Mouse (Mus musculus) kidney, embryonic 16.5 days (tissue): Measurements from ENCODE around the gene Fmnl2. TPM values are rescaled to one million over a fixed set of nuclear protein-coding genes. Genes with fewer than 3 reads are reported as not detected.

ENCODE experiments used
- ATAC-seq: fragments of 200-750 bp; cut with Nextera tagmentation; 2 replicates; pipeline ENCODE4 v1.8.0; 2017; ENCODE audit warnings: moderate TSS enrichment; ENCODE audit not compliant: low FRiP score, low TSS enrichment
- H3K27ac ChIP-seq: fragments of 300-500 bp; sonication (generic); 2 replicates; pipeline ENCODE4 v1.5.1; 2014; ENCODE audit warnings: low read length
- H3K27me3 ChIP-seq: fragments of 300-500 bp; sonication (generic); 2 replicates; pipeline ENCODE4 v1.6.1; 2014; ENCODE audit warnings: low read length, control low read depth, mixed read lengths; ENCODE audit not compliant: insufficient read depth
- H3K36me3 ChIP-seq: fragments of 300-500 bp; sonication (generic); 2 replicates; pipeline ENCODE4 v1.6.1; 2014; ENCODE audit warnings: low read length, control low read depth, mixed read lengths; ENCODE audit not compliant: insufficient read depth
- H3K4me1 ChIP-seq: fragments of 300-500 bp; sonication (generic); 2 replicates; pipeline ENCODE4 v1.6.1; 2014; ENCODE audit warnings: low read length, control low read depth, mixed read lengths; ENCODE audit not compliant: insufficient read depth
- H3K4me2 ChIP-seq: fragments of 300-500 bp; sonication (generic); replicated peaks from 2 replicates; pipeline ENCODE4 v1.6.1; 2014; ENCODE audit warnings: low read depth, low read length
- H3K4me3 ChIP-seq: fragments of 300-500 bp; sonication (generic); 2 replicates; pipeline ENCODE4 v1.5.1; 2014; ENCODE audit warnings: mild to moderate bottlenecking, low read length
- H3K9ac ChIP-seq: fragments of 300-500 bp; sonication (generic); replicated peaks from 2 replicates; pipeline ENCODE4 v1.6.1; 2014; ENCODE audit warnings: low read length
- H3K9me3 ChIP-seq: fragments of 300-500 bp; sonication (generic); 2 replicates; pipeline ENCODE4 v1.6.1; 2016; ENCODE audit warnings: low read length, control low read depth
- WGBS: fragments of 180-500 bp; shearing (Covaris S2); extraction: QIAGEN DNeasy Blood & Tissue Kit; methylation state at CpG from one replicate; pipeline ENCODE4 v1.1.7; 2014; 5-methylcytosine and 5-hydroxymethylcytosine counted together
- polyA plus RNA-seq: library from polyadenylated mRNA; unstranded; fragments of >200 nt; fragmentation: Nextera tagmentation; extraction: Ambion mirVana; gene quantifications from 2 replicates; pipeline ENCODE4 v1.2.1, GENCODE M21; 2015

The Fmnl2 gene
- polyA plus RNA-seq, 1 experiment from 2014 or later, result 5.7 TPM

DNA sequence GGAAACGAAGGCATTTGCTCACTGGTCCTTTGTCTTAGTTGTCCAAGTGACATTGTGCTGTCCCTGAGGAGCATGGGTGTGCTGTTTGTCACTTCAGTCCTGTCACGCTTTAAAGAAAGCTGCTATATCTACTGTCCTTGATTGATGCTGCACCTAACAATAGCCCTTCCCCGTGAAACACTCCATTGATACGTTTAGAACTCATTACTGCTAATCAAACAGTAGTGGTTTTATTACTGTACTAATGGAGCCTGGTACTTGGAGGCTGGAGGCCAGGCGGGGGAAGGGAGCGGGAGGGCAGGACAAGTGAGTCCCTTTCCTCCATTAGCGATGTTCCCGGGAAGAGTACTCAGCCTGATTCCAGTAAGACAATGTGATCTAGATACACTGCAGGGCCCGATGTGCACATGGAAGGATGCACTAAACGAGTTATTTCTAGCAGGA lies 70.2 kb downstream of the Fmnl2 start:
- H3K27ac ChIP-seq, result no peak overlapping the region

DNA sequence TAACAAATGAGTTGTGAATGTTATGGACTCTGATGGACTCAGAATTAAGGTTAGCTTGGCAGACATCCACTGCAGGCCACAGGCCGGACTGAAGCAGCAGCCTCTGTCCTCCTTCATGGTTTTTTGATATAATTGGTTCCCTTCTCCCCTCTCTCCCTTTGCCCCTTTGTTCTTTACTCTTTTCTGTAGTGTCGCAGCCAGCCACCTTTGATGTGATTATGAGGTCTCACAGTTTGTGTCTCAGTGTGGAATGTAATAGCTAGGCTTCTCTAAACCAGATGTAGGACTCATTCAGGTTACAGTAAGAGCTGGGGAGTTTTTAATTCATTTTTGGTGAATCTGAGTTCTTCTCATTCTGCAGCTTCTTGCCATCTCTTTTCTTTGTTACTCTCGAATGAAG lies 70.7 kb downstream of the Fmnl2 start:
- ATAC-seq, result no peak
- Histone ChIP-seq H3K4me2 (no peak overlapping the region), H3K9me3 (no peaks in the 10 kb centered on the region), H3K36me3 (no peaks in the 10 kb centered on the region), H3K4me1 (peaks cover 33% of the 10 kb centered on the region), H3K27me3 (no peaks in the 10 kb centered on the region), H3K9ac (no peak overlapping the region), H3K27ac (no peak overlapping the region), H3K4me3 (no peak overlapping the region)
- WGBS, result 68% methylated on average over 3 of the region's 3 CpGs

More for the DNA sequence above, 70.2 kb downstream of the Fmnl2 start:
- H3K4me1 ChIP-seq, result peaks cover 35% of the 10 kb centered on the region
- no peaks in the 10 kb centered on the region for H3K36me3 ChIP-seq
- no peaks in the 10 kb centered on the region for H3K27me3 ChIP-seq
- no peak overlapping the region for H3K4me3 ChIP-seq
- WGBS, result 34% methylated on average over 10 of the region's 10 CpGs
- ATAC-seq, result no peak
- no peak overlapping the region for H3K9ac ChIP-seq
- no peak overlapping the region for H3K4me2 ChIP-seq
- no peaks in the 10 kb centered on the region for H3K9me3 ChIP-seq

DNA sequence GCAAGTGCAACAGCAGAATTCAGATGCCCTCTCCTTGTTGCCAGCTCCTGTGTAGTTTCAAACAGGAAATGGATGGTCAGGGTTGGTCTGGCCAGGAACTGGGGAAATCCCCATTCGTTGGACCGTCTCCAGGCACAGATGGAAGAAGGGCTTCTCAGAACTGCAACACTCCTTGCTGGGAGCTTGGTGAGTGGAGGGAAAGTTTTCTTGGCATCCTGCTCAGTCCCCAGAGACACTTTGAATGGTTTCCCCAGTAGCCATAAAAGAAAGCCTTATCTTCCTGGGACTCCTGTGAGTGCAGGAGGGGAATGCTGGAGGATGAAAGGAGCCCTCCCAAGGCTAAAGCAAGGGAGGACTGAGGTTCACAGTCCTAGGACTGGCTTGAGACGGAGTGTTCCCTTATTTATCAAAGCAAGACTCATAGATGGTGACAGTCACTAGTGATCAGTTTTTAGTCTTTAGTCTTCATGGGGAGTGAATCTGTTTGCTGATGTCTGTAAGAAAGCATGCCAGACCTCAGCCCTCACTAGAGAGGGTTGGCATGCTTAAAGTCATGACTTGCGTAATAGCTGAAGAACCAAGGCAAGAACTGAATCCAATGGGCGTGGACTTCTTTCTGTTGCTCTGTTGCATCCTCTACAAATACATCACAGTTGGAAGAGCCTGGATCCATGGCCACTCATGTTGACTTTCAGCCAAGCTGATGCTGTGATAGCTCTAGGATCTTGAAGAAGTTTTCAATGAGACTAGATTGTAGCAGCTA lies 72.6 kb downstream of the Fmnl2 start:
- ATAC-seq, result no peak
- no peak overlapping the region for H3K4me2 ChIP-seq
- no peaks in the 10 kb centered on the region for H3K36me3 ChIP-seq
- no peak overlapping the region for H3K27ac ChIP-seq
- H3K4me3 ChIP-seq, result no peak overlapping the region
- WGBS, result 77% methylated on average over 5 of the region's 5 CpGs
- no peaks in the 10 kb centered on the region for H3K9me3 ChIP-seq
- H3K27me3 ChIP-seq, result no peaks in the 10 kb centered on the region
- H3K4me1 ChIP-seq, result peaks cover 36% of the 10 kb centered on the region
- no peak overlapping the region for H3K9ac ChIP-seq

DNA sequence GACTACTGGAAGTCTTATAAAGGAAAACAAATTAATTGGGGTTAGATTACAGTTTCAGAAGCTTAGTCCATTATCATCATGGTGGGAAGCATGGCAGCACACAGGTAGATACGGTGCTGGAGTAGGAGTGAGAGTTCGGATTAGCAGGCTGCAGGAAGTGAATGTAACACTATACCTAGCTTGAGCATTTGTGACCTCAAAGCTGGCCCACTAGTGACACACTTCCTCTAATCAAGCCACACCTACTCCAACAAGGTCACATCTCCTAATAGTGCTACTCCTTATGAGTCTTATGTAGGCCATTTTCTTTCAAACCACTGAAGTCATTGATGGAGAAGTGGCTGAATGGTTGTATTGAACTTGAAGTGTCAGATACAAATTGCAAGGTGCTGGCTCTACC lies 73.7 kb downstream of the Fmnl2 start:
- no peak for ATAC-seq
- no peak overlapping the region for H3K27ac ChIP-seq
- H3K27me3 ChIP-seq, result no peaks in the 10 kb centered on the region
- no peaks in the 10 kb centered on the region for H3K9me3 ChIP-seq
- no peak overlapping the region for H3K4me2 ChIP-seq
- 61% methylated on average over 2 of the region's 2 CpGs for WGBS
- H3K4me3 ChIP-seq, result no peak overlapping the region
- no peaks in the 10 kb centered on the region for H3K36me3 ChIP-seq
- no peak overlapping the region for H3K9ac ChIP-seq
- peaks cover 40% of the 10 kb centered on the region for H3K4me1 ChIP-seq

DNA sequence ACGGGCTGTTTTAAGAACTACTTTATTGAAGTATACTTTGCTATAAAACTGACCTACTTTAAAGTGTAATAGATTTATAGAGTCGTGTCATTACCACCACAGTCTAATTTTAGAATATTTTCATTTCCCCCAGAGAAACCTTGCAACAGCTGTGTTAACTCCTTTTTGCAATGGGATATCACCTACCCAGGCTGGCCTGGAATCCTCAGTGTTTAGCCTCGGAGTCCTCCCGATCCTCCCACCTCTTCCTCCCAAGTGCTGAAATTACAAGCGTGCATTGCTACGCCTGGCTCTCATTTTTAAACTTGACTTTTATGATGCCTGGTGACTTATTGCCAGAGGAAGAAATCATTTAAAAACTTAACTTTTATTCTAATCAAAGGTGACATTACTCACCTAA lies 78.2 kb downstream of the Fmnl2 start:
- ATAC-seq, result peak; percentile 60
- no peak overlapping the region for H3K4me3 ChIP-seq
- H3K9me3 ChIP-seq, result no peaks in the 10 kb centered on the region
- H3K9ac ChIP-seq, result no peak overlapping the region
- no peaks in the 10 kb centered on the region for H3K27me3 ChIP-seq
- H3K4me2 ChIP-seq, result no peak overlapping the region
- no peak overlapping the region for H3K27ac ChIP-seq
- peaks cover 49% of the 10 kb centered on the region for H3K4me1 ChIP-seq
- H3K36me3 ChIP-seq, result no peaks in the 10 kb centered on the region
- WGBS, result 21% methylated on average over 6 of the region's 6 CpGs

DNA sequence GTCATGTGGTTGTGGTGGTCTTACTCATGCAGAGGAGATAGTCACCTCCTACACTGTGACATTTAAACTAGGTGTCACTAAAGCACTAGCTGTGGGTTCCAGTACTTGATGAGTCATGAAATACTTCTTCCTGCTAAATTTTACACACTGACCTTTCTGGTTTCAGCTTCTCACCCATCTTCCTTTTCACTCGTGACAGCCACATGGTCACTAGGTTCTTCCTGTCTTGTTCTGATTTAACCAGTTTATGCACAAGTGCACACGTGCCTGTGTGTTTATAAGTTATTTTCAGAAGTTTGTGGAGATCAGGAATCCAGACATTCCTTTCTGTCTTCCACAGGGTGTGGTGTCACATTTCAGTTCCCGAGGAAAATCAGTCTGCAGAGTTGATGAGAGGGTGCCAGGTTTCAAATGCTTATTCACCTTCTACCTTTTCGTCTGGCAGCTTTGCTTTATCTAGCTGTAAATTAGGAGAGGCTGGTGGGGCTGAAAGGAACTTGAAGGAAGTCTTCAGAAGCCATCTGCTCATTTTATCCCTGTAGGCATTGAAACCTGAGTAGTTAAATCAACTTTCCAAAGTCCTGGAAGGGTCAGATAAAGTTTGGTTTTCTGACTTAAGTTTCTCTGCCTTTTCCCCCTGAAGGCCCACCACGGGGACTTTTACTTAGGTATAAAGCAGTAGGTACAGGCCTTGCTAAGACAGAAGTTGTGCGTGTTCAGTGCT lies 80.9 kb downstream of the Fmnl2 start:
- H3K27me3 ChIP-seq, result no peaks in the 10 kb centered on the region
- H3K4me2 ChIP-seq, result no peak overlapping the region
- WGBS, result 11% methylated on average over 6 of the region's 6 CpGs
- H3K4me1 ChIP-seq, result peaks cover 56% of the 10 kb centered on the region
- H3K36me3 ChIP-seq, result no peaks in the 10 kb centered on the region
- H3K27ac ChIP-seq, result peak overlapping the region; percentile 25
- H3K9me3 ChIP-seq, result no peaks in the 10 kb centered on the region
- ATAC-seq, result peak; percentile 79
- no peak overlapping the region for H3K4me3 ChIP-seq
- no peak overlapping the region for H3K9ac ChIP-seq

DNA sequence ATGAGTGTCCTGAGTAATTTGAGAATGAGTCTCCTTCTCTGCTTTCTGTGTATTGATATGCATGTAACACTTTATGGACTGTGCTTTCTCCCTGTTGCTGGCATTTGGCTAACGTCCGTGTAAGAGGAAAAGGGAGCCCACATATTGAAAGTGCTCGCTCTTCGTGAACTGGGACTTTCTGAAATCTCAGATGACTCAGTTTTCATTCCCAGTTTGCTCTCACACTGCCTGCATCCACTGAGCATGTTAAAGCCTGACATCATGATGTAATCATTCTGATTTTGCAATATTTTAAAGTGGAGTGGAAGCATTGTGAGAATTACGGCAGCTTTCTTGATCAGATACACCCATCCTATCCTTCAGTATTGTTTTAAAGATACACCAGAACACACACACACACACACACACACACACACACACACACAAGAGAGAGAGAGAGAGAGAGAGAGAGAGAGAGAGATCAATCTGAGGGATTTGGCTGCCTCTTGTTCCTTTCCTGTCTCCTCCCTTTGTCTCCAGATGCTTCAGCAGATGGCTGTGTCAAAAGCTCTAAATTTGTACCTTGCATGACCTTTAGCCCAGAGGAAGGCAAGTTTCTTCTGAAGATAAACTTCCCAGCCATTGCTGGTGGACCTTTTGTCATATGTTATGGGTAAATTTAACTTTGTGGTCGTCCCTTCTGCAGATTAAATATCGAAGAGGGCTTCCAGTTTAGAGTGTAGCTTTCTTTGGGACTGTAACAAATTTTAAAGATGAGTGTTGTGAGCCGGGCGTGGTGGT lies 86.2 kb downstream of the Fmnl2 start:
- ATAC-seq, result no peak
- Histone ChIP-seq H3K27me3 (no peaks in the 10 kb centered on the region), H3K4me2 (no peak overlapping the region), H3K9ac (no peak overlapping the region), H3K4me1 (peaks cover 44% of the 10 kb centered on the region), H3K4me3 (no peak overlapping the region), H3K27ac (no peak overlapping the region), H3K9me3 (no peaks in the 10 kb centered on the region), H3K36me3 (no peaks in the 10 kb centered on the region)
- WGBS, result 57% methylated on average over 9 of the region's 9 CpGs

DNA sequence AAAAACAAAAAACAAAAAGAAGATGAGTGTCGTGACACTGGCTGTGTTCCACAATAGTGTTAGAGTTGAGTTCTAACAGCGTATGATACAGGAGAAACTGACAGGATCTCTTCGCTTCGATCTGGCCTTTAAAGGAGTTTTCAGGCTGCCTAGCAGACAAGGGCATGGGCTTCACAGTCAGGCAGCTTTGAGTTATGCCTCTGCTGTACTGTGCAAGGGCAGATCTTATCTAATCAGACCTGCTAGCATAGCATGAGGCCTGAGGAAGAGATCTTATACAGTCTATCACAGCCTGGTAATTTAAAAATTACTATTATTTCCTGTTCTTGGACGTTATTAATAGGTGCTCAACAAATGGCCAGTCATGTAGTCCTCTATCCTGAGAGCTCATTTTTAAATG lies 86.9 kb downstream of the Fmnl2 start:
- no peak overlapping the region for H3K4me3 ChIP-seq
- H3K9ac ChIP-seq, result no peak overlapping the region
- peak overlapping the region; percentile 30; the same call in 1 of the 2 replicates for H3K27ac ChIP-seq
- no peaks in the 10 kb centered on the region for H3K36me3 ChIP-seq
- 61% methylated on average over 5 of the region's 5 CpGs for WGBS
- peaks cover 38% of the 10 kb centered on the region for H3K4me1 ChIP-seq
- no peak overlapping the region for H3K4me2 ChIP-seq
- peak; percentile 82 for ATAC-seq
- no peaks in the 10 kb centered on the region for H3K9me3 ChIP-seq
- H3K27me3 ChIP-seq, result no peaks in the 10 kb centered on the region

DNA sequence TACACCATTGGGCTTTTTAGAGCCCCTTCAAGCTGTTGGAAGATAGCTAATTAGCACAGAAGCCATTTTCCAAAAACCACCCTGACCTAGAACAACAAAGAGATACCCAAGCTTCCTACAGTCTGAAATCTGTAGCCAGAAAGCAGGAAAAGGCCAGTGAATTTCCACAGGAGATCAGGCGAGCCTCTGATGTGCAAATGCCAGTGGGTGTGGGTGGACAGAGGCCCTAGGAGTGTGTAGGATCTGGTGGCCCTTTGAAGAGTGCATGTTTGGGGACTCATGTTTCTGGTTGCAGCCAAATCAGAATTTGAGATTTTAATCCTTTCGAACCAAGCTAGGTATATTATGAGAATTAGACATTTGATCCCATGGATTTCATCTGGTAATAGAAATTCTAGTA lies 88.4 kb downstream of the Fmnl2 start:
- peaks cover 38% of the 10 kb centered on the region for H3K4me1 ChIP-seq
- no peak for ATAC-seq
- no peak overlapping the region for H3K27ac ChIP-seq
- H3K9me3 ChIP-seq, result no peaks in the 10 kb centered on the region
- WGBS, result 65% methylated on average over 2 of the region's 2 CpGs
- no peak overlapping the region for H3K4me3 ChIP-seq
- no peak overlapping the region for H3K4me2 ChIP-seq
- no peaks in the 10 kb centered on the region for H3K27me3 ChIP-seq
- no peak overlapping the region for H3K9ac ChIP-seq
- no peaks in the 10 kb centered on the region for H3K36me3 ChIP-seq
